ENCODE assay signal across 21 mouse cellular contexts in the genomic region with DNA sequence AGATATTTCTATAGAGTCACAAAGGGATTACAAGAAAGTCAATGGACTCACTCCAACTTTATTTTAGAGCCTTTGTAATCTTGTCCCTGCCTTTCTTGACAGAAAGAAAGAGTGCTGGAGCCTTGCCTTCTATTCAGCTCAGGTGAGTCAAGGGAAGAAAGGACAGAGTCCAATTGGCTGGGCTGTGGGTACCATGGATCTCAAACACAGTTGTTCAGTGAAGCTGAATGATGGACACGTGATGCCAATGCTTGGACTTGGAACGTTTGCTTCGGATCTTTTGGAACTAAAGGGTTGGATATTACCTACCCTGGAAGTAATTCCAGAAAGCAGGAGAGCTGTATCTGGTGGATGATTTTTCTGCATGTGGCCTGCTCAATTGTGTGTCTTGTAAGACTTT.
"Had no signal": no experiment of that assay in that cellular context is flagged by ENCODE, and none has a peak within 500 bp of the region (broad histone marks: within the 10 kb centered on the region; RNA-seq: fewer than 3 reads in every experiment).

No protein-coding gene starts in this region.

- H3K9ac ChIP-seq: forebrain, postnatal 0 days; heart, embryonic 13.5 days; heart, embryonic 15.5 days; hindbrain, embryonic 13.5 days; hindbrain, embryonic 15.5 days; limb, embryonic 13.5 days; limb, embryonic 15.5 days; liver, embryonic 14.5 days had no signal

- DNase-seq: forebrain, postnatal 0 days; gastrocnemius, postnatal 14 days; gastrocnemius, postnatal 36 days; heart, adult 18-20 months; heart, postnatal 14 days; heart, postnatal 36 days; kidney, adult 18-20 months; layer of hippocampus, adult 9-11 months; layer of hippocampus, postnatal 36 days; left cerebral cortex, postnatal 4 days had no signal

- ATAC-seq: forebrain, postnatal 0 days; hindbrain, postnatal 0 days; intestine, embryonic 16.5 days had no signal

- H3K27ac ChIP-seq: heart, embryonic 10.5 days; heart, embryonic 13.5 days; heart, embryonic 15.5 days; hindbrain, embryonic 13.5 days; hindbrain, embryonic 15.5 days; hindbrain, postnatal 0 days; limb, embryonic 13.5 days; limb, embryonic 15.5 days; liver, embryonic 14.5 days had no signal

- H3K9me3 ChIP-seq: heart, embryonic 10.5 days; heart, embryonic 13.5 days; heart, embryonic 15.5 days; hindbrain, embryonic 13.5 days; hindbrain, embryonic 15.5 days; limb, embryonic 13.5 days; limb, embryonic 15.5 days had no signal

- H3K4me3 ChIP-seq: heart, embryonic 10.5 days; heart, embryonic 13.5 days; heart, embryonic 15.5 days; hindbrain, embryonic 13.5 days; hindbrain, embryonic 15.5 days; limb, embryonic 13.5 days; limb, embryonic 15.5 days had no signal

- H3K4me2 ChIP-seq: heart, embryonic 13.5 days; heart, embryonic 15.5 days; hindbrain, embryonic 13.5 days; hindbrain, embryonic 15.5 days; limb, embryonic 13.5 days; limb, embryonic 15.5 days; liver, embryonic 11.5 days had no signal

- H3K27me3 ChIP-seq: heart, embryonic 13.5 days; heart, embryonic 15.5 days; hindbrain, embryonic 13.5 days; hindbrain, embryonic 15.5 days; limb, embryonic 13.5 days; limb, embryonic 15.5 days had no signal

- H3K36me3 ChIP-seq: heart, embryonic 10.5 days; heart, embryonic 13.5 days; heart, embryonic 15.5 days; hindbrain, embryonic 13.5 days; hindbrain, embryonic 15.5 days; limb, embryonic 13.5 days; limb, embryonic 15.5 days had no signal

- H3K4me1 ChIP-seq: heart, embryonic 10.5 days; heart, embryonic 13.5 days; heart, embryonic 15.5 days; hindbrain, embryonic 13.5 days; hindbrain, embryonic 15.5 days; limb, embryonic 13.5 days; limb, embryonic 15.5 days had no signal
